Mouse (Mus musculus) ovary, adult 18-20 months (tissue): ENCODE measurements around the gene Hephl1.
A peak's percentile ranks its signal among the peaks of the same experiment; 100 is the strongest.

ENCODE experiments used
- DNase-seq: peaks from one replicate; pipeline ENCODE4 v3.0.0; 2022; ENCODE audit warnings: low spot score, mixed read lengths

The Hephl1 gene

GRCm38 (mm10) chr9:15060026-15060425, 51.9 kb downstream of the Hephl1 start:
- DNase-seq: no peak

- DNase-seq: no peak
These were observed 66.2 kb downstream of the Hephl1 start for GRCm38 (mm10) chr9:15045740-15046139.

GRCm38 (mm10) chr9:15045084-15045669, 66.7 kb downstream of the Hephl1 start, which contains the start of gene Panx1:
Panx1 (minus strand) TSS chr9:15045478.
- DNase-seq: peak; percentile 39

- DNase-seq: no peak
These were observed 67.4 kb downstream of the Hephl1 start for GRCm38 (mm10) chr9:15044391-15045083.

DNA sequence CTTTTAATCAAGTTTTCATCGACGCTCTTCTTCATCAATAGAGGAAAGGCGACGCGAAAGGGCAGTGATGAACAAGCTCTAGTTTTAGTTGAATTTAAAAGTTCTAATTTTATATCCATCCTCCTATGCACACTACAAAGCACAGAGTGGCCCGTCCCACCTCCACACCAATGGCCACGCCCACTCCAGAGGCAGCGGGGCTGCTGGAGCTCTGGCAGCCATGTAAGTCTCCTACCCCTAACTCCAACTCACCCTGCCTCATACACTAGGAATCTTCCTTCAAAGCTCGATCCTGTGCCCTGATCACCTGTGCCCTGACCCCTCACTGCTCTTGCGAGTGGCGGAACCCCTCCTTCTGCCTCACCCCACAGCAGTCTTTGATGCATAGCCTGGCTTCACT, 70.4 kb downstream of the Hephl1 start:
- DNase-seq: no peak

DNA sequence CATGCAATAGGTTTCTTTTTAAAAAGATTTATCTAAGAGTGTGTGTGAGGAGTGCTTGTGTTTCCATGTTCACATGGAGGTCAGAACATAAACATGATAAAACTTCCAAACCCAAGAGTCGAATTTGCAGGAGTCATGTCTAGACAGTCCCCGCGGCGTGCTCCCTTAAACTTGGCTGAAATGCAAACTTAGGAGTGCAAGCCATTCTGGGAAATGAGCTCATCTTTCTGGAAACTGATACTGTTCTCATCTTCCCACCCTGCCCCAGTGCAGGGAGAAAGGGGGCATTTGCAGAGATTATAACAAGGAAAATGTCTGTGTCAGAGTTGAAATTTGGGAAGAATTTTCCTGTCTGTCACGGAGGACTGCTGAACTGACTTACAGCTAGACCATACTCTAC, 72.1 kb downstream of the Hephl1 start:
- no peak for DNase-seq

DNA sequence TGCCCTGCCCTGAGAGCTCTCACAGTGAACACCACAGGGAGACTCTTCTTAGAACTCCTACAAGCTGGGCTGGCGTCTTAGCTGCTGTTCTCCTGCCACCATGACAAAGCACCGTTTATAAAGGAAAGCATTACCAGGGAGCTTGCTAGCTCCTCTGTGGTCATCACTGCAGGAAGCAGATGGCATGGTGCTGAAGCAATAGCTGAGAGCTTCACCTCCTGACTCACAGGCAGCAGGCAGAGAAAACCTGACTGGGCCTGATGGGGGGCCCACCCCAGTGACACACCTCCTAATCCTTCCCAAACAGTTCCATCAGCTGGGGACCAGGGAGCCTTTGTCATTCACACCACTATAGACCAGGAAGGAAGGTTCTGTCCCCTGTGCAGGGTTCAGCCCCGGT, 74.2 kb downstream of the Hephl1 start:
- DNase-seq: no peak

DNA sequence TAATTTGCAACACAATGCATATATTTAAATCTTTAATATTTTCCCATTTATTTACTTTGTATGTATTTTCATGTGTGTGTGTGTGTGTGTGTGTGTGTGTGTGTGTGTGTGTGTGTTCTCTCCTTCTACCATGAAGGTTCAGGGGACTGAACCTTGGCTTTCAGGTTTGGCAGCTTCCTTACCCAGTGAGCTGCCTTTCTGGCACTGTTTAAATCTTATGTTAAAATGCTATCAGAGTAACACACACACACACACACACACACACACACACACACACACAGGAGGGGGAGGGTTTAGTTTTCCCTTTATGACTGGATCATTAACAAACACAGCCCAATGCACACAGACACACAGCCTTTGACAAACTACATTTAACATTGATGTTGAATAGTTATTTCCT, 74.7 kb downstream of the Hephl1 start:
- no peak for DNase-seq

DNA sequence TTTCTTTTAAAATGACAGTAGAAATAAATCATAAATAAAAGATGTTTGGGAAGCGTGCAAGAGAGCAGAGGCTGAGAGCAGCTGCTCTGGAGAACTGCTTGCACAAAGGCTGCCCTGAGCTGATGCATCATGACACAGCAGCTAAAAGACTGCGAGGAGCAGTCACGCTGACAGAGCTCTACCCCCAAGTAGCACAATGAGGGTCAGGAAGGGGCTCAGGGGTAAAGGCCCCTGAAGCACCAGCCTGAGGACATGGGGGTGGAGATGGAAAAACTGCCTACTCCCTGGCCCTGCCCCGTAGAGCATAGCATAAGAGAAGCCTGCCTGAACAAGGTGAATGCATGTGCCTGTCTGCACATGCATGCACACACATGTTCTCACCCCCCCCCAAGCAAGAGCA, 75.1 kb downstream of the Hephl1 start:
- DNase-seq: no peak

GRCm38 (mm10) chr9:15036405-15036804, 75.5 kb downstream of the Hephl1 start:
- no peak for DNase-seq

DNA sequence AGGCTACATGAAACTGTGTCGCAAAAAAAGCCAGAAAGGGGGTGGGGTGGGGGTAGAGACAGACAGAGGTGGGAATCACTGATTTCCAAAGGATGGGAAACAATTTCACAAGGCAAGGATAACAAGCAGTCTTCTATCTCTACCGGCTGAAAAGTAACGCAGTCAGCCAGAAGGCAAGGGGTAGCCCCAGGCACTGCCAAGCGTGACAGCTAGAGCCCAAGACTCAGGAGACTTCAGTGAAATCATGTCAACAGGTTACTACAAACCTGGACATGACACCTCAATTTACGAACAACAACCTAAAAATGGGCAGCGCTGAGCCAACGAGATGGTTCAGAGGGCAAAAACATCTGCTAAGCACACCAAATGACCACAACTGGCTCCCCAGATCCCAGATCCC, 75.9 kb downstream of the Hephl1 start:
- no peak for DNase-seq

- DNase-seq: no peak
These were observed 77.2 kb downstream of the Hephl1 start for GRCm38 (mm10) chr9:15034546-15035273.

DNA sequence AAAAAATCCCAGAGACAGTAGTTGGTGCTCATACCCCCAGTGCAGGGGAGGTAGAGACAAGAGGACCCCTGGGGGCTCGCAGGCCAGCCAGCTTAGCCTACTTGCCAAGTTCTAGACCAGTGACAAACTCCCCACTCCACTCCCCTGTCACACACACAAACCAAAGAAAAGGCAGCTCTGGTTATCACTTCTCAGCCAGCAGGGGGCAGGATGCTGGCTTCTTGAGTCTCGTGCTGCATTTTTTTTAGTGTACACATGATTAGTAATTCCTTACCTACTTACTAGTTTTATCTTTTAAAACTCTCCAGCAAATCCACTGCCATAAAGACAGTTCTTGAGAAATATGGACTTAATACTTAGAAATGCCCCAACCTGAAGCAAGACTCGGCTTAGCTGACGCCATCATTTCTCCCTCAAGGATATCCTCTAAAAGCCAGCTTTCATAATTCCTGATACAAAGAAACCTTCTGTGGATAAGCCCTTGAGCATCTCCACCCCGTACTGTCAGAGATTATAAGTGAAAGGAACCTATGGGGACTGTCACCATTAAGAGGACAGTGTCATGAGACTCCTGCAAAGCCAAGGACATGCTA, 78.2 kb downstream of the Hephl1 start:
- DNase-seq: no peak

DNA sequence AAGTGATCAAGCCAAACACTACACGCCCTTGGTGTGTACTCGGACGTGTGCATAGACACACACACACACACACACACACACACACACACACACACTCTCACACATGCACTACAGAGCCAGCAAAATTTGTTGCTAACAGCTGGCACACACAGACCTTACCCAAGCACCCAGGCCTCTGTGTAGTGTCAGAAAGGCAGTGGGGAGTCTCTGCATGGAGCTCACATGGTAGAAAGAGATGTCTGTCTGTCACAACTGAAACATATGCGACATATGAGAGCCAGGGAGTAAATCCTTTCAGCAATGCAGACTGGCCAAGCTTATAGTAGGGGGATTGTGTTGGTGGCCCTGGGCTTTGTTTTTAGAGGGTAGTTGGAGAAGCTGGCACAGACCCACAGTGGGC, 79.1 kb downstream of the Hephl1 start:
- DNase-seq: no peak

GRCm38 (mm10) chr9:15030771-15031170, 81.1 kb downstream of the Hephl1 start:
- DNase-seq: no peak

DNA sequence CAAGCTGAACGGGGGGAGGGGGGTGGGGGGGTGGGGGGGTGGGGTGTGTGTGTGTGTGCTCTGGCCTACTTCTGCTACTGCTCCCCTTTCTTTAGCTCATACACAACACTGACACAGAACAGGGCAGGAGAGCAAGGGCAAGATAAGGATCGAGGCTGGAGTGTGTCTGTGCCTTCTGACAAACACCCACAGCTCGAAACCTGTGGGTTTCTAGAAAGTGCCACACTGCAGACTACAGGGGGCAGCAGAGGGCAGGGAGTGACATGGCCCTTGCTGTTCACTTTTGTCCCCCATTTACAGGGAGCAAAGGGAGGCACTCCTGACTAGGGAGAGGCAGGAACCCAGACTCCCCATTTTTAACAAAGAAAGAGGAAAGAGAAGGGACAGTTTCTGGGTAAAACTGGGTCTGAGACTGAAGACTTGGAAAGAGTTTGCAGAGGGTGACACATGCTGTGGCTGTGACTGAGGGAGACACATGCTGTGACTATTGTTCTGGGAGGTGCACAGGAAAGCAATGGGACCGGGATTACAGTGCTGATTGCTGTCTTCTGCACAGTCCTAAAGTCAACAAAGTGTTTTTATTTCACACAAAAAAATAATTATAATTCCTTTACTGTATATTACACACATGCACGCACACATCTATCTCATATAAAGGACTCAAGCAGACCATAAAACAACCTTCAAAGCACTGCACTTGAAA, 82.7 kb downstream of the Hephl1 start:
- peak; percentile 11 for DNase-seq

DNA sequence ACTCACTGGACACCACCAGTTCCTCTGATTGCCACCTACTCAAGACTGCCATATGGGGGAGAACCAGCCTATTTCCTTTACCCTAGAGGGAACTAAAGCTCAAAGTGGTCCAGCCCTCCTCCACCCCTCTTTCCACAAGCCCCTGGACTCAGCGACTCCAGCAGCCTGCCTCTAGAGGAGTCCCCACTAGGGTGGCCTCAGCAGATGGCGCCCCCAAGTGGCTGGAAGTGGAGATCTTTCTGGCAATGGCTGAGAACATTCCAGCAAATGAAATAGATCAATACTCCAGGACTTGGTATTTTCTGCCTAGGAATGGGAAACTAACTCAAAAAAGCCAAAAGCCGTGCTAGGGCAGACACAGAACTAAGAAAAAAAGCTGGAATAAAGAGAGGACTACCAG, 84.2 kb downstream of the Hephl1 start:
- no peak for DNase-seq

DNA sequence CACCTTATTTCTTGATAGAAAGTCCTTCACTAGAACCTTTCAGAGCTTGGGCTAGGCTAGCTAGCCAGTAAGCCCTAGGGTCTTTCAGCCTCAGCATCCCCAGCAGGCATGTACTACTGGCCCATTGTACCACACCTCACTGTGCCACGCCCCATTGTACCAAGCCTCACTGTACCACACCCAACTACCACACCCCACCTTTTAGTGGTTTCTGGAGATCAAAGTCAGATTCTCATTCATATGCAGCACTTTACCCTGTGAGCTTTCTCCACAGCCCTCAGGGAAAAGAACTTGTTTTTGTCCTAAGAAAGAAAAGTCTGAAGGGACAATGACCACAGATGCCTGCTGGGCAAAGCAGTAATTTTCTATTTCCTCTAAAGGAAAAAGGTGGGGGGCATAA, 88.9 kb downstream of the Hephl1 start:
- no peak for DNase-seq

GRCm38 (mm10) chr9:15021156-15021555, 90.8 kb downstream of the Hephl1 start:
- no peak for DNase-seq

- DNase-seq: no peak
These were observed 91.3 kb downstream of the Hephl1 start for GRCm38 (mm10) chr9:15020561-15021080.

DNA sequence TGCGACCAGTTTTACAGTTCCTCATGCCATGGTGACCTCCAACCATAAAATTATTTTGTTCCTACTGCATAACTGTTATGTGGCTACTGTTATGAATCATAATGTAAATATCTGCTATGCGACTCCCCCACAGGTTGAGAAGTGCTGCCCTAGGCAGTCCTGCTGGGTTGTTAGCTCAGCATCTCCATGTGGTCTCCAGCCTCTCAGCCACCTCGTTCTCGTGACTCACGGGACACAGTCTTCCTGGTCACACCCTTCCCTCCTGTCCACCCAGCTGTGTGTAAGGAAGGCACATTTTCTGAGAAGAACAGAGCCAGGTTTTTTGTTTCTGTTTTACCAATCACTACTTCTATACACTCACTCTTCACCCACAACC, 93.2 kb downstream of the Hephl1 start:
- DNase-seq: no peak
